Mouse (Mus musculus) urinary bladder, adult 2 months (tissue): Measurements from ENCODE around the gene Stxbp4. TPM values are rescaled to one million over a fixed set of nuclear protein-coding genes. Genes with fewer than 3 reads are reported as not detected.
A peak's percentile ranks its signal among the peaks of the same experiment; 100 is the strongest.

Source experiments
- DNase-seq: peaks from one replicate; pipeline ENCODE4 v3.0.0; 2022; ENCODE audit warnings: low spot score
- polyA plus RNA-seq: library from polyadenylated mRNA; depleted of rRNA; stranded (reverse); fragments of >200 nt; gene quantifications from 2 replicates; pipeline ENCODE4 v1.2.3, GENCODE M21; 2012; rRNA removed

The Stxbp4 gene
- polyA plus RNA-seq, result 3.7 and 5.3 TPM in 2 replicates

DNA sequence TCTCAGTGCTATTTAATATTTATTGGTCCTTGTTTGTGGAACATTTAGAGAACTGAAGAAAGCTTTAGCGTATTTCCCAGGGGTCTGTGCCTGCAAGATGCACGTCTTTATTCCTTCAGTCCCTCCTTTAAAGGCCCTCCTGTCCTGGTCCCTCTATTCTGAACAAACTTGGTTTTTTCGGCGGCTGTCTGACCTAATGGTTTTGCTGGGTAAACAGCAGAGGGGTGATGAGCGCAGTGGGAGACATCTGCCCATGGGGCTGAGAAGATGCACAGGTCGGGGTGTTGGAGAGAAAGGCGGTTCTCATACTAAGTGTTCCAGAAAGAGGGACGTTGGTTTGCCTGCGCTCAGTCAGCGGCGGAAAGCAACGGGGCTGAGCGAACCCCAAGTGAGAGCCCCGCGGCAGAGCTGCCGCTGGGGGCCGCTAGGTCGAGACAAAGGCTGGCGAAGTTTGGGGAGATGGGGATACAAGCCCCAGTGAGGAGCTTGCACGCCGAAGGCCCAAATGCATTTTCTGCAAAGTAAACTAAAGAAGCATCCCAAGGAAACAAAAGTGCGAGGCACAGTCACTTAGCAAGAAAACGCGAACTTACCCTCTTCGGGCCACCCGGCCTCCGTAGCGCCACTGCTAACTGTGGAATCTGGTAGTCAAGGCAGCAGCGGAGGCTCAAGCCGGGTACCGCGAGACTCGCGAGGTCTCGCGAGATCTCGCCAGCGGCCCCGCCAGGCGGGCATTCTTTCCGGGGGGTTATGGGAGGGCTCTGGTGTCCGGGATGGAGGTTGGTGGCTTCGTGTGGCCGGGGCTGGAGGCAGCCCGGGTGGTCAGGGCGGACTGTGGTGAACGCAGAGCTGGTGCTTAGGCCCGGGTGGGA, at the start of gene Stxbp4, which contains the start of gene Cox11:
TSS of gene Stxbp4 (minus strand) at position 645 of the 872 bp plus-strand sequence.
TSS of gene Cox11 (plus strand) at position 734 of the 872 bp plus-strand sequence.
- peak; percentile 88 for DNase-seq

DNA sequence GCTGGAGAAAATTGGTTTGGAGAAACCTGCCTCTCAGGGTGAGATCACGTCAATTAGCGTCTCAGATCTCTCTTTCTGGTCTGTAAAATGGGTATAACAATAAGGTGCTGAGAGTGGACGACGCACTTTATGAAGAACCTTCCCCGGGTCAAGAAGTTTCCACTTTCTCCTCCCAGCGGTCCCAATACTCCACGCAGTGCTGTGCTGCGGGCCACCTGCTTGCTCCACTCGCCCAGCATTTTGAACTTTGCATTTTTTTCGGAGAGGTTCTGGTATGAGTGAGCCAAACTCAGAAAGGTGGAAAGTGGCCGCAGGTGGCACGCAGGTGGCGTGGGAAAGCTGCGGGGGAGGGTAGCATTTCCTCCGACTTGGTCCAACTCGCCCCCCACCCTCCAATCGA, 49.2 kb upstream of the Stxbp4 start:
- DNase-seq, result no peak

DNA sequence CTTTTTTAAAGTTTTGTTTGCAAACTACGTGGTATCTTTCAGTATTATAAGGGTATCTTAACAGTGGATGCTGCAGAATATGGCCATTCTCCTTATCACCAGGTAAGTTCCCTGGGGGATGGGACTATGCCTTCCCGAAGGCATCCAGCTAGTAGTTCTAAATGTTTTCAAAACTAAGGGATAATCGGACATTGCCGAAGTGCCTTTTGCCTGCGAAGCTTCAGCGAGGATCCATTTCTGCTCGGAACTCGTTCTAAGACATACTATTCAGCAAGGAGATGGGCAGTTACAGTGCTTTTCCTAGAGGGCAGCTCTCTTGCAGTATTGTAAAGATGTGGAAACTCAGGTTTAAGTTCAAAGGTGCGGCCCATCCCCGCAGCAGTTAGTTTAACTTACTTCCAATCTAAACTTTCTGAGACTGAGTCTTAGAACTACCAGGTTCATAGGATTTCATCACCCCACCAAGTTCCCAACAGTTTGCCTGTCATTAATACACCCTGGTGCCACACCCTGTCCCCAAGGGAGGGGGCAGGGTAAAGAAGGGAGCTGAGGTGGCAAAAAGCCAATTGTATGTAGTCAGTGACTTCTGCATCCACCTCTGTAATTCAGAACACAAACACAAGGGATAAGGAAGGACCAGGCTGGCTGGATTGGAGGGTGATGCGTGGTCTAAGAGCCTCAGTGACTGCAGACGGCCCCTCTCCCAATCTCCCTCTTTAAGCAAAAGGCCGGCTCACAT, 48.6 kb upstream of the Stxbp4 start:
- no peak for DNase-seq

DNA sequence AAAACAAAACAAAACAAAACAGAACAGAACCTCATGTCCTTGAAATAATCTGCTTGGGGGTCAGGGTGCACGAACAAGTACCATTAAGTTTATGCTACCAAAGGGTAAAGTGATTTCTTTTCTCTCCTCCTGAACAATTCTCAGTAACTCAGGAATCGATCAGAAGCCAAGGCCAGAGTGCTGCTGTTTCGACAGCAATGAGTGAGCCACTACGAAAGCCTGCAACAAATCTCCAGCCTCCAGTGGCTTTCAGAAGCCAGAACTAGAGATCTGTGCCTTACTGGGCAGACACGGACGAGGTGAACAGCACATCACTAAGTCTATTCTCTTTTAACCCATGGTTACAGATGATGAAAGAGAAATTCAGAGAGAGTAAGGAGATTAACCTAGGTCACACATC, 47.3 kb upstream of the Stxbp4 start:
- DNase-seq, result no peak

DNA sequence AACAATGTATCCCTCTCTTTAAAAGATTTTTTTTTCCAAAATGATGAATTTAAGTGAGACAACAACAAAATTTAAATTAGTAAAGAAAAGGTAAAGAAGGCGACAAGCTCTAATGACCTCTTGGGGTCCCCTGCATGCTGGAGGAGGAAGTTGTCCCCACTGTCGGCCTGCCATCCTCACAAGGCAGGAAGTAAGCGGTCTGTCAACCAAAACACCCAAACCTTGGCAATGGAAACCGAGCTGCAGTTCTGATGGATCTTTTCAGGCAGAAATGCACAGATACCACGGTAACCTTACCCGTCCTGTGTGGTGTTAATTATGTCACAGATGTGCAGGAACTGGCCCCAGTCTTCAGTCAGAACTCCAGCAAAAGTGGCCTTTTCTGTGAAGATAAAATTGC, 46.9 kb upstream of the Stxbp4 start:
- no peak for DNase-seq

DNA sequence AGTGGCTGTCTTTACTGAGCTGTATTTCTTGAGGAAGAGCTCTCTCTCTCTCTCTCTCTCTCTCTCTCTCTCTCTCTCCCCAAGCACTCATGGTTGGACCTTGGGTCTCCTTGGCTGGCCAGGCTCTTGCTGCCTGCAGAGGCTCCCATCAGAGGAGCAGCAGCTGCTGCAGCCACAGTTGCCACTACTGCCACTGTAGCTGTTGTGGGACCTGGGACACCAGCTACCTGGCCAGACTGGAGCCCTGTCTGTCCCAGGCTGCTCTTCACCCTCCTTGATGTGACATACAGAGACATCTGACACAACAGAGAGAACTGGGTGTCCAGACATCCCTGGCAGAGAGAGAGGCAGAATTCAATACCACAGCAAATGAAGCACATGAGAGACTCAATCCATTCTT, 43.3 kb upstream of the Stxbp4 start:
- DNase-seq, result no peak

DNA sequence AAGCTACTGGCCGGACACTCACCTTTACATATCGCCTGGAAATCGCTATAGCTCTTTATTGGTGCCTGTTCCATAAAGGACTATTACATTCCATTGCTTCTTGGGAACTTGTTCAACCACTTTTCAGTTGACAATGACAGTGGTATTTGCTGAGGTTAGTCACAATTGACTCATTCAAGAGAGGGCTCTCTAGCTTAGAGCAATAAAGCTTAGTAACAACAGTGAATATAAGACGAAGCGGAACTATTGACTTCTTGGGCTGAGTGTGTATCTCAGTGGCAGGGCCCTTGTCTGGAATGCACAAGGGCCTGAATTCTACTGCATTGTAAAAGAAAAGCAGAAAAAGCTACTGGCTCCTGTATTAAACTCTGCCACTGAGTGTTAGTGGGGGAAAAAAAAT, 40.7 kb upstream of the Stxbp4 start:
- no peak for DNase-seq

DNA sequence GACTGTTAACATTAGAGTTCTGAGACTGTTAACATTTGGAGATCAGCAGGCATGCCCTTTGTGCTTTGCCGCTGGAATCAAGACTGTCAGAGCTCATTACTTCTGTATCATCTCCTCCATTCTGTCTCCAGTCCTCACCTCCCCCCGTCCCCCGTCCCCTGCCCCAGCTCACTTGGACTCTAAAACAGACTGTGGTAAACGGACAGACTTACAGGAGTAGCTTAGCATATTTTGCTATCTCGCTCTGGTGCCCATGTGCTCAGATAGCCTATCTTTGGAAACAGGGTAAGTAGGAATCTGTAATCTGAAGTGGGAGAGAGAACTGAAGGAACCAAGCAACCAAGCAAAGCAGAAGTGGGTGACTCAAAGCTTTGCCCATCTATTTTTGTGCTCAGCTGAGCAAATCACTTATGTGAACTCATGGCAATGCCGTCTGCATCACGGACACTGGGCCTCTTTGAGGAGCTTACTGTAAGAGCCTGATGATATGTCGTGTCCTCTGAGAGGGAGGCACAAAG, 39.9 kb upstream of the Stxbp4 start:
- no peak for DNase-seq

DNA sequence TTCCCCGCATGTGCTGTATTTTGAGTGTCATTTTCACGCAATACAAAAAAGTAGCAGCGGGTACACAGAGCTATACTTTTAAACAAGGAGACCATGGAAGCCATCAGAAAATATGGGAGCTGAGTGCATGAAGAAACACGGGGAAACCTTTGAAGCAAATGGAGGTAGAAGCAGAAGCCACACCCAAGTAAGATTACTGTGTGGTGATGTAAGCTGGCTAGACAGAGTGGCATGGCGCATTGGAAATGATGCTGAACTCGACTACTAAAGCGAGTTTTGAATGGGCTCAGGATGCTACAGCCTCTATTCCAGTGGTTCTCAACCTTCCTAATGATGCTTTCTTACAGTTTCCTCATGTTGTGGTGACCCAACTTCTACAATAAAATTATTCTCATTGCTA, 39.1 kb upstream of the Stxbp4 start:
- DNase-seq, result no peak

DNA sequence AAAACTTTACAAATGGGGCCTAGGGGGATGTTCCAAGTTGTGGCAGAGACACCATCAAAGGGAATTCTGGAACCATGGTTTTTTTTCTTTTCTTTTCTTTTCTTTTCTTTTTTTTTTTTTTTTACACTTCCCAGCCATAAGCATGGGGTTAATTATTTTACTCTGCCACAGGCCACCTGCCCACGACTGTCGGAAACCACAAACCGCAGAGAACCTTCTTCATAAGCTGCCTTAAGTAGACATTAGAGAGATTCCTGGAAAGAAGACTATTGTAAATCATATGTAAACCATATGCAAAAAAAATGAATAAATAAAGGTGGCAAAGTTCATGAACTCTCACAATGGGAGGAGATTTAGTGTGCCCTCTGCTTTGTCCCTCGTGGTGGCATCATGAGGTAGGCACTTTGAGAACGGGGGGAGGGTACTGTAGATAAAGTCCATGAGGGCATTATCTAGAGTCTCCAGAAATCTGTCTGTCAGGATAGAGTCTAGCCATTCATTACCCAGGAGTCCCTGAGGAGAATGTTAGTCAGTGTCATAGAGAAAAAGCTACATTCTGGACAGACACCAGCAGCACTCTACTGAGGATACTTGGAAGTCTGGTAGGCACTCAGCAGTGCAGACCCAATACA, 37.7 kb upstream of the Stxbp4 start:
- DNase-seq, result no peak

DNA sequence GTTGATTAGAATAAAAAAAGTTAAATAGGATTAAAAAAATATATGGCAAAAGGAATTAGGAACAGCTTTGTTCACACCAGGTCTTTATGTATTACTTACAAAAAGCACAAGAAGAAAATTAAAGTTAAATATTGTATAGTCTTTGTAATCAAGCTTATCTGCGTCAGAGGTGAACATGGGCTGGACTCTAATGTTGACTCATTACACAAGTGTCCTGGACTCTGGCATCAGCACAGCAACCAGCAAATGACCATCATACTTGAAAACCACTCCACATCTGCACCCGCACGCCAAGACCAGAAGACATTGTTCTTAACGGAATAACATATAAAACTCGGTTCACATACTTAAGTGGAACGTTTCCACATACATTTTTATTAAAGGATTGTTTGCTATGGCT, 29.4 kb upstream of the Stxbp4 start:
- no peak for DNase-seq

DNA sequence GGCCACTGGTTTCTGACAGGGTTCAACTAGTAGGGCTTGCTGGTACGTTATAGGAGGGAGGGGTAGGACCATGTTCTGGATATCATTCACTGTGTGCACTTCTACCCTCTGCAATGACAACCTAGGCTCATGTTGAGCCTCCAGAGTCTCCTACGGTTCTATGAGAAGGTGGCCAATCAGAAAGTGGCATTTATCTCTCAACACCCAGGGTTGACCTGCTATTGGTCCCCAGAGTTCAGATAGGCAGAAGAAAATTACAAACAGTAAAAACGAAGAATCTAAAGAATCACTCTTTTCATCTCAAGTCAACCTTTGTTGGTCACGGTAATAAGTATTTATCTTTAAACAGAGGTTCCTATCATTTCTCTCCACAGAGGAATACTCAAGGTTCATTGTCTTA, 29.0 kb upstream of the Stxbp4 start:
- DNase-seq, result no peak

DNA sequence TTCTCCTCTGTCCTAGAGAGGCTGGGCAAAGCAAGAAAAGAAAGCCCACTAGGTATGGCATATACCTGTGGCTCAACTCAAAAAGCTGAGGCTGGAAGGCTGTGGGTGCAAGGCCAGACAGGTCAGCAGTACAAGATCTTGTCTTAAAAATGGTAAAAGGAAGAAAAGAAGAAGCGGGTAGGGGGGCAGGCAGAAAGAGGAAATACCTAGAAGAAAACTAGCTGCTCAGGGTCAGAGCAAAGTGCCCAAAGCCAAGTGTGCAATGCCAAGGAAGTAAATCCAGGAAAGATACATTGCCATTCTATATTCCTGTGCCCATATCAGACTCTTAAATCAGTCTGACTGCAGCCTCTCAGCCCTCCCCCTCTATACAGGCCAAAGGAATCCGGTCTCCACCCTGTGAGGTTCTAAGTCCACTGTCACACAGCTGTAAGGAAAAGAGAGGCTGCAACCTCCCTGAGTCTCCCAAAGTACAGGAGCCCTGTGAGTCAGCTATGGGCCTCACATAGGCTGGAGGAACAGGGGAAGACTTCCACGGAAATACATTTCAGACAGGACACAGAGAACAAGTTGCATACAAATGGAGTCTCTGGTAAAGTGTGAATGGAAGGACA, 28.4 kb upstream of the Stxbp4 start:
- no peak for DNase-seq

DNA sequence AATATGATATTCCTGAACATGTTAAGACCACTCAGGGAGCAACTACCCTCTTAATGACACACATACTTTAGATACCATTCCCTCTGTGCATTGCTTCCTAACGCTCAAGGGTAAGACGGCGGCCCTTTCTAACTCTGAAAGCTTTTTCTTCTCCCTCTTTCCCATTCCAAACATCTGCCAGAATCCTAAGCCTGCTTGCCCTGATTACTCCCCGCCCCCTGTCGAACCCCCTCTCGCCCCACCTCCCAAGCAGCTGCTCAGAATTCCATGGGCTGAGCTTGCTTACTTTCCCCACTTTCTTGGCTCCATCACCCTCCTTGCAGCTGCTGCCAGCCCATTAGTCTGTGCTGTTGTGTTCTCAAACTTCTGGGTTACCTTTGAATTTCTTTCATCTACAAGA, 27.3 kb upstream of the Stxbp4 start:
- no peak for DNase-seq

DNA sequence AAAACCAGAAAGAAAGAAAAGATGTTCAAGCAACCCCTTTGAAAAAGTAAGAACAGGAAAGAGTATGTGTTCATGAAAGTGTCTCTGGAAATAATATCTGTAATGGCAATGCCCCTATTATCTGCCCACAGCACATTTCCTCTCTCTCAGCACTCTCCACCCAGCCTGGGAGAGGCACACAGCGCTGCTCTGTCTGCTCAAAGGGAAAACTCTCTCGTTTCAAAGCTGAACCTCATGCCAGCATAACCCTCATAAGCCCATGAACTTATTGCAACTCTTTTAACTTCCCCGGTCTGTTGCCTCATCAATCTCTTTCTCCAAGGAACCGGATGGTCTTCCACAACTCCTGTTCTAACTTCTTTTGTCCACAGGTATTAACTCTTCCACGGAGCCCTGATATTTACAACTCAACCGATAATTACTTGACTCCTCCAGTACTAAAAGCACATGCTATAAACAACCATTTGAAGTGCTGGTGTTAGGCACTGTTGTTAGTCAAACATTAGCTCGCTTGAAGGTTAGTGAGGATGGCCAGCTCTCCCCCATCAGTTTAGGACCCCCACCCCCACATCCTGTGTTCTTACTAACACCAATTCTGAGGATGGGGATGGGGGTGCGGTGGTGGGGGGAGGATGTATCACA, 26.6 kb upstream of the Stxbp4 start:
- DNase-seq, result no peak

DNA sequence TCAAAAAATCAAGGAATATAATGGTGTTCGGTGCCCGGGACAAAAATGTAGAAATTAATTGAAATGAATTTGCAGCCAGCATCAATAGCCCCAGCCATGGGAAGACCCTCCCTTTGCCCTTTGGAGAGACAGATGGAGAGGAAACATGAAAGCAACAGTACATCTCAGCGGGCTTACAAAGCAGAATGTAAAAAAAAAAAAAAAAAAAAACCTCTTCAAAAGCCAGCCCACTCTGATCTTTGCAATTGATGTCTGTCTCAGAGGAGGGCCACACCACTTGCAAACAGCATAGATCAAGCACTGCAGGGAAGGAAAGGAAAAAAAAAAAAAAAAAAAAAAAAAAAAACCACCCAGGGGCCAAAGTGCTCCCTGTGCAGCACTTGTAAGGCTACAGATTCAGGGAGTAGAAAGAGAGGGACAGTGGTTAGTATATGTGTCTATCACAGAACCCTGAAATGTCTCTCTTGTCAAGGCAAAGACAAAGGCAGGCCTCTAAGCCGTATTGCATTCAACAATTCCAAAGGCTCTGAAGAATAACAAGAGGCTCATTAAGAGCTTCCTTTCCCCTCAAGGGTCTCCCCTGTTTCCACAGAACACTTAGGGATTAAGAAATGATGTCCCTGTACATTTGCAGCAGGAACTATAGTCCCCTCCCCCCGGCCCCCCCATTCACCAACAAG, 25.9 kb upstream of the Stxbp4 start:
- DNase-seq, result no peak

DNA sequence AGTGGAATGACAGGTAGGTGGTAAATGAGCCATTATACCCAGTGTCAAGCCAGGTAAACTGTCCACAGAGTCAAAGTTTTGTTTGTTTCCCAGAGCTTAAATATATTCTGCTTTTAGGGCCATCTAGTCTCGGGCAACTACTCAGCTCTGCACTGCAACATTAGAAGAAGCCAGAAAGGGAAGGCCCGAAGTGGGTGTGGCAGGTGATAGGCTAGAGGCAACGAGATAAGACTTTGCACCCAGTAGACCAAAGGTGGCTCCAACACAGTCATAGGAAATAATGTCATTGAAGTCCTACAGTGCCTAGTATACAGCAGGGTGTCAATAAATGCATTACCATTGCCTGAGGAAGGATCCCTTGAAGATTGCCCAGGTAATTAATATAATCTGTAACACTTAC, 25.2 kb upstream of the Stxbp4 start:
- DNase-seq, result no peak

DNA sequence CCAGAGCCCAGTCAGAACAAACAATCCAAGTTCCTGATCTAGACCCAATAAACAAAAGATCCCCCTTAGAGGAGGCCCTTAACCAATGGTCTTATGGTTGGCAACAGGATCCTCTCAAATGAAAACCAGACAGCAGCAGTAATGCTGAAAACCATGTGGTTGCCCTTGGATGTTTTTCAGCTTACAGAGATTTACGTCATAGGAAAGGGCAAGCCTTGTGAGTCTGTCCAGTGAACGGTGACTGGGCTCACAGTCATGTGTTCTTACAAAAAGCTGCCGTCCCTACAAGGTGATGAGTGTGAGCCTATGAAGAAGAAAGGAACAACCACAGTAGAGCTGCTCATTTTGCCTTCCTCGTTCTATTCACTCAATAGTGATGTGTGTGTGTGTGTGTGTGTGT, 22.8 kb upstream of the Stxbp4 start:
- no peak for DNase-seq

DNA sequence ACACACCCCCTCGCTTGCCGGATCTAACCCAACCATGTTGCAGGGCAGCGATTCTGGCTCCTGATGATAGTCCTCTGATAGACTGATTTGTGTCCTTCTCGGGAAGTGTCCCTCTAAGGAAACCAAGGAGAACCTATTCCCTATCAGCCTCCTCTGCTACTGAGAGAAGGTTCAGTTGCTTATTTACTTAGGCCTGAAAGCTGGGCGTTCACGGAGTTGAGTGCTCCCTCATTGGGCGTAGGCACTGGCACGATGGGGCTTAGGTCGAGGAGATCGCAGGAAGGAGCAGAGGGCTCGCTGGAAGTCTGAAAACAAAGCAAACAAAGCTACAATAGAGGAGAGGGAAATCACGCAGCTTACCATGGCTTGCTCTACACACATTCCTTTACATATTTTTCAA, 19.6 kb upstream of the Stxbp4 start:
- DNase-seq, result no peak

DNA sequence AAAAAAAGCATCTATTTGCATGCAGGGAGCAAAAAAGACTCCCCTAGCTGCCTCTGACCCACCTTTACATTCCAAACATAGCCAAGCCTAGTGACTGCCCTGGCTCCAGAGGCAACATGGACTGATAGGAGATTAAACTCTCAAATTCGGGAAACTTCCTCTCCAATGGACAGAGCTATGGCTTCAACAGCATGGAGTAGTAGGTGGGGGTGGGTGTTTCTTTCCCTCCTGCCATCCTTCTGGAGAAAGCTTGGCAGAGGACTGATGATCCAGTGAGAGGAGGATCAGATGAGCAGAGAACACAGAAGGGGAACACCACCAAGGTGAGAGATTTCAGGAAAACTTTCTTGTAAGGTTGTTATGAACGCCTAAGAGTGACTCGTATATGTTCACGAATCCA, 14.7 kb upstream of the Stxbp4 start:
- DNase-seq, result no peak
